Mouse (Mus musculus): ENCODE results near the gene Brox.

- TF ChIP-seq CHD2 (IDR thresholded peaks at IDR 0.05; ENCODE audit: low read depth, low read length): no peak
- TF ChIP-seq MAFK (IDR thresholded peaks at IDR 0.05; ENCODE audit: insufficient read depth, low read depth, low read length): no peak
- no peak for TF ChIP-seq ZC3H11A (IDR thresholded peaks at IDR 0.05; ENCODE audit: borderline replicate concordance, low read depth, low read length)
- TF ChIP-seq ZNF384 (IDR thresholded peaks at IDR 0.05; ENCODE audit: low read depth, low read length): no peak
These were observed 63.9 kb downstream of the Brox start for GRCm38 (mm10) chr1:183232985-183233678.

All from ES-E14 (cell line).